Mouse (Mus musculus) heart, postnatal 0 days (tissue): ENCODE measurements around the gene Sema3e.

Experiments used
- CTCF ChIP-seq: IDR thresholded peaks from 2 replicates; pipeline ENCODE4 v1.5.1; 2016; ENCODE audit warnings: antibody characterized with exemption, control low read depth, low read depth
- EP300 ChIP-seq: IDR thresholded peaks from 2 replicates; pipeline ENCODE4 v1.6.1; 2016; ENCODE audit warnings: antibody characterized with exemption, low read depth

DNA sequence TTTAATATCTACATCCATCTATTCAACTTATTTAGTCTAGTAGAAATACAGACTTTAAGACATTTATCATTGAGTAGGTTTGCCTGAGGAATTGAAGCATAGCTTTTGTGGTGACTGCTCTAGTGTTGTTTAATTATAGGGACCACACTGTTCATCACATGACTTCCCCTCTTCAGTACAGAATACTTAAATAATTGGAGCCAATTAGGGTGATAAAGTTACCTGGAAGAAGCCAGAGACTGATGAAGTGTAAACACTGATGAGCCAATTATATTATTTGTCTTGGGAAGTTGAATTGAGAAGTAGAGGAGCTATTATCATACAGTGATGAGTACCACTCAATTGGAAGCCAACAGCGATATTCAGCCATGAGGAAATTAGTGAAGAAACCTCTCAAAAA lies 113.6 kb downstream of the Sema3e start:
- TF ChIP-seq CTCF (no peak), EP300 (no peak)
